Mouse (Mus musculus) myocyte (in vitro differentiated cells): Measurements from ENCODE around the gene Cbx7. TPM values are rescaled to one million over a fixed set of nuclear protein-coding genes. Genes with fewer than 3 reads are reported as not detected.

ENCODE experiments used
- H3K27me3 ChIP-seq: one replicate; pipeline ENCODE4 v1.6.1; 2011; ENCODE audit not compliant: control insufficient read depth, insufficient read depth, insufficient read length
- H3K36me3 ChIP-seq: one replicate; pipeline ENCODE4 v1.6.1; 2011; ENCODE audit not compliant: control insufficient read depth, insufficient read depth
- H3K4me2 ChIP-seq: one replicate; pipeline ENCODE4 v1.6.1; 2011; ENCODE audit warnings: low read depth, control low read depth
- H3K4me3 ChIP-seq: one replicate; pipeline ENCODE4 v1.5.1; 2011; ENCODE audit warnings: mild to moderate bottlenecking, control low read depth, moderate library complexity
- H3K79me2 ChIP-seq: one replicate; pipeline ENCODE4 v1.6.1; 2011; ENCODE audit not compliant: control insufficient read depth, insufficient read depth
- H3ac ChIP-seq: one replicate; pipeline ENCODE4 v1.6.1; 2011; ENCODE audit not compliant: control insufficient read depth, insufficient read length
- CEBPB ChIP-seq: IDR thresholded peaks from 2 replicates; pipeline ENCODE4 v1.6.1; 2011; ENCODE audit warnings: mild to moderate bottlenecking, moderate library complexity; ENCODE audit not compliant: poor library complexity, insufficient read depth, severe bottlenecking
- E2F4 ChIP-seq: IDR thresholded peaks from one replicate; pipeline ENCODE4 v1.6.1; 2011; ENCODE audit warnings: mild to moderate bottlenecking, control low read depth, moderate library complexity; ENCODE audit not compliant: insufficient read depth
- MAX ChIP-seq: IDR thresholded peaks from one replicate; pipeline ENCODE4 v1.6.1; 2011; ENCODE audit warnings: low read depth, mild to moderate bottlenecking, control low read depth
- MYOD1 ChIP-seq, 3 experiments: IDR thresholded peaks; one replicate each; pipeline ENCODE4 v1.6.1; 2011; ENCODE audit warnings: control low read depth in 2 of 3, low read depth in 2 of 3, mild to moderate bottlenecking in 2 of 3, moderate library complexity in 1 of 3; ENCODE audit not compliant: insufficient read length in 2 of 3, control insufficient read depth in 1 of 3
- MYOG ChIP-seq, 3 experiments: IDR thresholded peaks; one replicate each; pipeline ENCODE4 v1.6.1; 2011; ENCODE audit warnings: control low read depth in 2 of 3, low read depth in 2 of 3, mild to moderate bottlenecking in 2 of 3; ENCODE audit not compliant: insufficient read length in 2 of 3, control insufficient read depth in 1 of 3, insufficient read depth in 1 of 3
- POLR2A ChIP-seq: IDR thresholded peaks from one replicate; pipeline ENCODE4 v1.6.1; 2011; ENCODE audit warnings: low read depth, mild to moderate bottlenecking, control low read depth, moderate library complexity; ENCODE audit not compliant: insufficient read length
- POLR2AphosphoS2 ChIP-seq: IDR thresholded peaks from one replicate; pipeline ENCODE4 v1.6.1; 2011; ENCODE audit warnings: low read depth, control low read depth; ENCODE audit not compliant: insufficient read length
- REST ChIP-seq: IDR thresholded peaks from one replicate; pipeline ENCODE4 v1.6.1; 2011; ENCODE audit warnings: mild to moderate bottlenecking, control low read depth, moderate library complexity; ENCODE audit not compliant: insufficient read depth, insufficient read length
- SRF ChIP-seq: IDR thresholded peaks from one replicate; pipeline ENCODE4 v1.6.1; 2011; ENCODE audit warnings: low read depth; ENCODE audit not compliant: control insufficient read depth, insufficient read length
- TCF12 ChIP-seq: IDR thresholded peaks from one replicate; pipeline ENCODE4 v1.6.1; 2011; ENCODE audit warnings: mild to moderate bottlenecking, control low read depth; ENCODE audit not compliant: poor library complexity, insufficient read depth, severe bottlenecking
- TCF3 ChIP-seq: IDR thresholded peaks from one replicate; pipeline ENCODE4 v1.6.1; 2011; ENCODE audit warnings: low read depth, control low read depth; ENCODE audit not compliant: insufficient read length
- USF1 ChIP-seq: IDR thresholded peaks from one replicate; pipeline ENCODE4 v1.6.1; 2011; ENCODE audit warnings: low read depth, mild to moderate bottlenecking, control low read depth, moderate library complexity
- polyA plus RNA-seq: library from polyadenylated mRNA; unstranded; fragments of >200 nt; fragmentation: generic; extraction: Trizol; gene quantifications from one replicate; pipeline ENCODE4 v1.2.1, GENCODE M21; 2012; ENCODE audit warnings: missing spikeins

The Cbx7 gene
- polyA plus RNA-seq, 1 experiment, result 4.7 TPM

DNA sequence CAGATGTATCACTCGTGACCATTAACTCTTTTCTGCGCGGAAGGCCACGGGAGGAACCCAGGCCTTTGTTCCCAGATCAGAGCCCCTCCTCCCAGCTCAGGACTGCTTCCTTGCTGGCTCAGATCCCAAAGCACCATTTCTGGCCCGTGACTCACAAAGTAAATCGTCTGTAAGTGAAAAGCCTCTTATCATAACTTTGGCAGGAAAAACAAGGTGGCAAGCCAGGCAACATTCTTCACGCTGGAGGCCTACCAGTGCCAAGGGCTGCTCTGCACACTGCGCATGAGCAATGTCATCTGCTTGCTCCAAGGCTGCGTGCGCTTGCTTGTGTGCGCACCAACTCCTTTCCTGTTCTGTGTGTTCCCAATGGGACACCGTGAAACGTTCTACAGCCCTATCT, 91.6 kb downstream of the Cbx7 start:
- Histone ChIP-seq H3K4me2 (peak overlapping the region; percentile 66), H3K27me3 (no peaks in the 10 kb centered on the region), H3ac (no peak overlapping the region), H3K79me2 (no peaks in the 10 kb centered on the region), H3K36me3 (no peaks in the 10 kb centered on the region), H3K4me3 (no peak overlapping the region)
- TF ChIP-seq SRF (peak; percentile 42), MYOG (IDR thresholded peaks at IDR 0.05; ENCODE audit: control insufficient read depth in 1 of 3, insufficient read depth in 1 of 3, insufficient read length in 2 of 3, low read depth in 2 of 3) (no peak), E2F4 (no peak), REST (no peak), MYOD1 (IDR thresholded peaks at IDR 0.05; ENCODE audit: control insufficient read depth in 1 of 3, insufficient read length in 2 of 3, low read depth in 2 of 3) (peak in 1 of 3 experiments; percentile 10), POLR2A (no peak), POLR2AphosphoS2 (no peak), TCF12 (no peak), USF1 (no peak)

DNA sequence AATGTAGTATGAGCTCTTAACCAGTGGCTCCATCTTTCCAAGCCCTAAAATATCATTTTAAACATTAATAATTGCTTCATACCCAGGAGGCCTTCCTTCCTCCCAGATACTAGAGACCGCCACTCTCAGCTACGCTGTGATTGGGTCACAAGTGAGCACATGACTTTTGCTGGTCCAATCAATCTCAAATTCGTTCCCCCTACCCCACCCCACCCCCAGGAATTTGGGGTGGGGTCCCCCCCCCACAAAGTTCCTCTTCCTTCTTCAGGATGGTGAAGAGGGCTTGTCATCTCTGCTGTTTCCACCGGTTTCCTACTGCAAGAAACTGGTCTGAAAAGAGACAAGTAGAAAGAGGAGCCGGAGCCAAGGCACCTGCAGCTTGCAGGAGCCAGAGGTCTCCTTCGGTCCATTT, 92.2 kb downstream of the Cbx7 start:
- H3ac ChIP-seq, result no peak overlapping the region
- no peaks in the 10 kb centered on the region for H3K79me2 ChIP-seq
- no peak overlapping the region for H3K4me3 ChIP-seq
- H3K36me3 ChIP-seq, result no peaks in the 10 kb centered on the region
- no peaks in the 10 kb centered on the region for H3K27me3 ChIP-seq
- TF ChIP-seq POLR2AphosphoS2 (no peak), USF1 (peak; percentile 71), MAX (no peak), POLR2A (no peak), REST (no peak)
- H3K4me2 ChIP-seq, result peak overlapping the region; percentile 66

DNA sequence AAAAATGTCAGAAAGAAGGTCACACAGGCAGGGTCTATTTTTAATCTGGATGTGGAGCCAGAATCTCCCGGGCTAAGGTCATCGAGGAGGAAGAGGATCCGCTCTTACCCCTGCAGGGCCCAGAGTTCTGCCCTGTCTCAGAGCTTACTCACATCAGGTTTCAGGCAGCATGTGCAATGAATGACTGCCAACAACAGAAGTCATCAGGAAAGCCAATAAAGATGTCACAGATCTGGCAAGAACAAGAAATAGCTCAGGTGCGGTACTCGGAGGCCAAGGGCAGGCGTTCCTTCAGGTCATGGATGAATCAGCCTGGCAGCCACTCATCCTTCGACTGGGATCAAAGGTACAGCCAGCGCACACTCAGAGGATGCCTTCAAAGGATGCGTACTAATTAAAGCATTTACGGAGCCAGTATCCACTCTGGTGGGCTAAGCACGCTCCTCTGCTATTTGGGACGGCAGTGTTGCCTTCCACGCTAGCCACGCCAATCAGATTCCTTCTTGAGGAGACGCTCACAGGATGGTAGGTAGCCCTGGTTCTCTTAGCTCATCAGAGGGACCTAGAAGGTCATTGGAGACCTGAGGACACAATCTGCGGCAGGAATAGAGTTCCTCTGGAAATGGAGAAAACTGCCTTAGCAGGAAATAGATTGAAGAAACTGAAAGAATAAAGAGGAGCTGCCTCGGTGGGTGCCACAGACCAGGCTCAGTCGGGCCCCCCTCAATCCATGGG, 95.5 kb downstream of the Cbx7 start:
- H3ac ChIP-seq, result no peak overlapping the region
- H3K36me3 ChIP-seq, result no peaks in the 10 kb centered on the region
- TF ChIP-seq MYOG (IDR thresholded peaks at IDR 0.05; ENCODE audit: control insufficient read depth in 1 of 3, insufficient read depth in 1 of 3, insufficient read length in 2 of 3, low read depth in 2 of 3), result no peak
- TF ChIP-seq POLR2AphosphoS2, result no peak
- TF ChIP-seq E2F4, result no peak
- TF ChIP-seq POLR2A, result no peak
- TF ChIP-seq REST, result no peak
- no peak for TF ChIP-seq CEBPB
- TF ChIP-seq MAX, result no peak
- no peak for TF ChIP-seq TCF3
- TF ChIP-seq SRF, result no peak
- no peak for TF ChIP-seq MYOD1 (IDR thresholded peaks at IDR 0.05; ENCODE audit: control insufficient read depth in 1 of 3, insufficient read length in 2 of 3, low read depth in 2 of 3)
- no peak for TF ChIP-seq USF1
- no peak for TF ChIP-seq TCF12
- H3K27me3 ChIP-seq, result no peaks in the 10 kb centered on the region
- H3K79me2 ChIP-seq, result no peaks in the 10 kb centered on the region
- H3K4me3 ChIP-seq, result no peak overlapping the region
- no peak overlapping the region for H3K4me2 ChIP-seq

DNA sequence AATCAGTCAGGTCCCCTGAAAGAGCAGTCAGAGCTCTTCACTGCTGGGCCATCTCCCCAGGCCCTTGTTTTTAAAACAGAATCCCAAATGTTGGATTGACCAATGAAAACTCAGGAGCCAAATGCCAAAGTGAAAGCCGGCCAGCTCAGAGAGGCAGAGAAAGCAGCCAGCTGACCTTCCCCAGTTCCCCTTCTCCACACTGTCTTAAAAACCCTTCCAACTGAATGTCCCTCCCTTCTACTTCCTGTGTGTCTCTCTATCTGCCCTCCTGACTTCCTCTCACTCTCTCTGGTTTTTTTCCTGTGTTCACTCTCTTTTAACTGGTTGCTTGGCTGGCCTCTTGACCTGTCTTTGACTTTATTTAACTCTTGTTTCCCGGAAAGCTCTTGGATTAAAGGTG, 96.9 kb downstream of the Cbx7 start:
- H3K36me3 ChIP-seq, result no peaks in the 10 kb centered on the region
- no peak overlapping the region for H3K4me3 ChIP-seq
- no peak overlapping the region for H3K4me2 ChIP-seq
- no peaks in the 10 kb centered on the region for H3K27me3 ChIP-seq
- TF ChIP-seq TCF3 (no peak), MAX (no peak), E2F4 (no peak), REST (no peak), MYOG (IDR thresholded peaks at IDR 0.05; ENCODE audit: control insufficient read depth in 1 of 3, insufficient read depth in 1 of 3, insufficient read length in 2 of 3, low read depth in 2 of 3) (no peak), SRF (no peak), USF1 (no peak), CEBPB (no peak), POLR2A (no peak), POLR2AphosphoS2 (no peak), MYOD1 (IDR thresholded peaks at IDR 0.05; ENCODE audit: control insufficient read depth in 1 of 3, insufficient read length in 2 of 3, low read depth in 2 of 3) (no peak), TCF12 (no peak)
- H3ac ChIP-seq, result no peak overlapping the region
- H3K79me2 ChIP-seq, result no peaks in the 10 kb centered on the region

DNA sequence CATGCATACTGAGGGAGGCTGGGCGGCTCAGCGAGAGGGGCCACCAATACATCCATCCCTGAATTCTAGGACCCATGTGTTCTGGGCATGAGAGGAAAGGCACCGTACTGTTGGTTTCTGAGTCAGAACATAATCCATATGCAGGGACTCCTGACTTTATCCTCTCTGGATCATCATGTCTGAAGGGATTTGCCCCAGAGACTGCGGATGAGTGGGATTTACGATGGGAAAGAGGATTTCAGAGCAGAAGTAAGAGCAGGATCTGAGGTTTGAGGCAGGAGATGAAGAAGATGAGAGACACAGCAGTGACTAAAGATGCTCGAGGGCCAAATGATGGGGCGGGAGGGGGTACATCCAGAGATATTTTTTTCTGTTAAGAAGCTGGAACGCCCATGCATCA, 97.4 kb downstream of the Cbx7 start:
- Histone ChIP-seq H3ac (no peak overlapping the region), H3K27me3 (no peaks in the 10 kb centered on the region), H3K4me3 (no peak overlapping the region), H3K79me2 (no peaks in the 10 kb centered on the region), H3K36me3 (no peaks in the 10 kb centered on the region), H3K4me2 (no peak overlapping the region)
- TF ChIP-seq POLR2A (no peak), USF1 (no peak), REST (no peak), E2F4 (no peak), TCF12 (no peak), TCF3 (no peak), MYOD1 (IDR thresholded peaks at IDR 0.05; ENCODE audit: control insufficient read depth in 1 of 3, insufficient read length in 2 of 3, low read depth in 2 of 3) (no peak), CEBPB (no peak), MYOG (IDR thresholded peaks at IDR 0.05; ENCODE audit: control insufficient read depth in 1 of 3, insufficient read depth in 1 of 3, insufficient read length in 2 of 3, low read depth in 2 of 3) (no peak), SRF (no peak), POLR2AphosphoS2 (no peak), MAX (no peak)
